Mouse (Mus musculus) C2C12 (cell line): ENCODE measurements around the gene Bcs1l. TPM values are rescaled to one million over a fixed set of nuclear protein-coding genes. Genes with fewer than 3 reads are reported as not detected.

ENCODE experiments used
- microRNA-seq: library from miRNA; unstranded; fragments of <30 nt; microRNA quantifications from one replicate; pipeline ENCODE4, GENCODE M21; 2019; ENCODE audit warnings: borderline microRNAs expressed
- polyA plus RNA-seq: library from polyadenylated mRNA; unstranded; fragments of >200 nt; fragmentation: generic; extraction: Trizol; gene quantifications from one replicate; pipeline ENCODE4 v1.2.1, GENCODE M21; 2012; ENCODE audit warnings: missing spikeins

Gene Bcs1l
- polyA plus RNA-seq, 1 experiment, result 19.9 TPM

Small RNA genes within 50 kb of the gene (microRNA-seq; reads per million reads assigned to microRNA genes)
- gene Gm25035, result not detected

Other genes with a start within 250 kb of the Bcs1l start
- gene Catip, start 226.2 kb upstream of the Bcs1l start, polyA plus RNA-seq, result not detected
- 2.2 TPM for gene Slc11a1, start 213.1 kb upstream of the Bcs1l start, polyA plus RNA-seq
- 78.7 TPM for gene Ctdsp1, start 196.8 kb upstream of the Bcs1l start, polyA plus RNA-seq
- gene Vil1, start 178.9 kb upstream of the Bcs1l start, polyA plus RNA-seq, result 0.02 TPM
- gene Cnot9, start 82.2 kb upstream of the Bcs1l start, polyA plus RNA-seq, result 52.4 TPM
- 0.33 TPM for gene Plcd4, start 45.4 kb upstream of the Bcs1l start, polyA plus RNA-seq
- gene Usp37, start 44.0 kb upstream of the Bcs1l start, polyA plus RNA-seq, result 4.9 TPM
- gene Zfp142, start within 50 bp of the Bcs1l start, polyA plus RNA-seq, result 8.6 TPM
- 28.3 TPM for gene Rnf25, start 13.1 kb downstream of the Bcs1l start, polyA plus RNA-seq
- 2.7 TPM for gene Stk36, start 13.2 kb downstream of the Bcs1l start, polyA plus RNA-seq
- gene Ttll4, start 73.5 kb downstream of the Bcs1l start, polyA plus RNA-seq, result 7.6 TPM
- gene Cyp27a1, start 125.3 kb downstream of the Bcs1l start, polyA plus RNA-seq, result 0.05 TPM
- 0.66 TPM for gene Prkag3, start 160.9 kb downstream of the Bcs1l start, polyA plus RNA-seq
- 3.0 TPM for gene Wnt6, start 183.6 kb downstream of the Bcs1l start, polyA plus RNA-seq
- 12.9 TPM for gene Wnt10a, start 203.2 kb downstream of the Bcs1l start, polyA plus RNA-seq